Mouse (Mus musculus) heart, adult 2 months (tissue): ENCODE data around the gene Slc6a13.

Source experiments
- CTCF ChIP-seq: fragments of 200-600 bp; IDR thresholded peaks from 2 replicates; pipeline ENCODE4 v1.8.1; 2022; ENCODE audit warnings: antibody characterized with exemption, mild to moderate bottlenecking, moderate library complexity
- EP300 ChIP-seq: fragments of 200-500 bp; IDR thresholded peaks from 2 replicates; pipeline ENCODE4 v1.6.1; 2011; ENCODE audit warnings: low read depth, low read length, control low read depth; ENCODE audit not compliant: insufficient read depth

- no peak for TF ChIP-seq EP300
- TF ChIP-seq CTCF: no peak
These were observed 25.3 kb downstream of the Slc6a13 start for GRCm38 (mm10) chr6:121325298-121325697.
